Mouse (Mus musculus) megakaryocyte, adult 5-6 weeks (primary cell): ENCODE measurements around the gene Lyst. TPM values are rescaled to one million over a fixed set of nuclear protein-coding genes. Genes with fewer than 3 reads are reported as not detected.

Experiments
- ATAC-seq: 2 replicates; pipeline ENCODE4 v1.8.0; 2016; ENCODE audit warnings: mild to moderate bottlenecking, inconsistent platforms; ENCODE audit not compliant: poor library complexity, severe bottlenecking
- total RNA-seq, 2 experiments: library from RNA; stranded (forward) in 1 of 2; stranded (reverse) in 1 of 2; fragments of 153-499, 151-499 nt in 1 of 2; fragments of 221-1000, 200-1000 nt in 1 of 2; gene quantifications; 2 replicates each; pipeline versions ENCODE4 v1.2.3 to v1.2.4; 2015 to 2017

Lyst gene
- total RNA-seq, 2 experiments from 2014 or later: 166 to 188 TPM

- no peak for ATAC-seq
Observed at GRCm38 (mm10) chr13:13826533-13826932, 236.3 kb downstream of the Lyst start.

GRCm38 (mm10) chr13:13828125-13828524 lies 237.9 kb downstream of the Lyst start:
- ATAC-seq: no peak

Other genes starting within 250 kb of the Lyst start
- 7.8 and 9.1 TPM in 2 replicates for gene Gpr137b, start 196.4 kb upstream of the Lyst start, total RNA-seq (2015)
- 15.2 and 16.4 TPM in 2 replicates for gene Gpr137b, start 196.4 kb upstream of the Lyst start, total RNA-seq (2017)
- 0.11 TPM in 1 of 2 replicates, not detected in the other for gene Nid1, start 152.8 kb upstream of the Lyst start, total RNA-seq (2015)
- gene Nid1, start 152.8 kb upstream of the Lyst start, total RNA-seq (2017): 0.16 TPM in 1 of 2 replicates, not detected in the other
- gene Gng4, start 193.7 kb downstream of the Lyst start, total RNA-seq (2015): not detected in 2 replicates
- not detected in 2 replicates for gene Gng4, start 193.7 kb downstream of the Lyst start, total RNA-seq (2017)